Mouse (Mus musculus) CD4-positive, CD25-positive, alpha-beta regulatory T cell, adult 4 months (primary cell): ENCODE measurements around the gene Dock8. TPM values are rescaled to one million over a fixed set of nuclear protein-coding genes. Genes with fewer than 3 reads are reported as not detected.

Source experiments
- ATAC-seq: one replicate; pipeline ENCODE4 v1.8.0; 2017
- polyA plus RNA-seq, 2 experiments: library from polyadenylated mRNA; unstranded; fragments of 100-300 nt; shearing (Covaris generic); gene quantifications; one replicate each; pipeline ENCODE4 v1.2.1; 2017

The Dock8 gene
- polyA plus RNA-seq, 2 experiments from 2014 or later, result 97.2 to 114 TPM

DNA sequence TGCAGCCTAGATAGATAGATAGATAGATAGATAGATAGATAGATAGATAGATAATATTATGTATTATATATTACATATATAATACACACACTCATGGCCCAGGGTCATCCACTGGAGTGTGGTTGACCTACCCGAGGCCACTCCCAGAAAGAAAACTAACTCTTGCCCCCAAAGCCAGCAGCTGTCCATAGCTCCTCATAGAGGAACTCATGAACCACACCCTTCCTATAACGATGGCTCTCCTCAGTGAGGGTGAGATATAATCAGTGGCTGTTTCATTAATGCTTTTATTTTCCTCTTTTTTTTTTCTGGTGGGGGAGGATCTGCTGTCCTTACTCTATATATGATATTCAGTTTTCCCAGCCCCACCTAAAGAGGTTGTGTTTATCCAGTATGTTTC, 134.6 kb downstream of the Dock8 start:
- ATAC-seq, result no peak

DNA sequence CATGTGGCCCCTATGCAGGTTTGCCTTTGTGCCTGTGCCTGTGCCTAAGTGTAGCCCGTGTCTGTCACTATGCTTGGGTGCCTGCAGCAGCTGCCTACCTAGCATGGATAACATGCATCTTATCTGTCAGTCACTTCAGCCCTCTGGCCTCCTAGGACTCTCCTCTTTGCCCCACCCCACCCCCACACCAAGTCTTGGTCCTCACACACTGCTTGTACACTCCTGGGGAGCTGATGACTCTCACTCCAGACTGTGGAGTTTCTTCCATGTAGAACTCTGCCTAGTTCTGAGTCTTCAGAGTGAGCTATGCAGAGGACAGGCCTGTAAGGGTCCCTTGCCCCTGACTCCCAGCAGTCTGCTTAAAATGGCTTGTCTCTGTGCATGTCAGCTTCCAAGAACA, 136.8 kb downstream of the Dock8 start:
- ATAC-seq, result no peak

DNA sequence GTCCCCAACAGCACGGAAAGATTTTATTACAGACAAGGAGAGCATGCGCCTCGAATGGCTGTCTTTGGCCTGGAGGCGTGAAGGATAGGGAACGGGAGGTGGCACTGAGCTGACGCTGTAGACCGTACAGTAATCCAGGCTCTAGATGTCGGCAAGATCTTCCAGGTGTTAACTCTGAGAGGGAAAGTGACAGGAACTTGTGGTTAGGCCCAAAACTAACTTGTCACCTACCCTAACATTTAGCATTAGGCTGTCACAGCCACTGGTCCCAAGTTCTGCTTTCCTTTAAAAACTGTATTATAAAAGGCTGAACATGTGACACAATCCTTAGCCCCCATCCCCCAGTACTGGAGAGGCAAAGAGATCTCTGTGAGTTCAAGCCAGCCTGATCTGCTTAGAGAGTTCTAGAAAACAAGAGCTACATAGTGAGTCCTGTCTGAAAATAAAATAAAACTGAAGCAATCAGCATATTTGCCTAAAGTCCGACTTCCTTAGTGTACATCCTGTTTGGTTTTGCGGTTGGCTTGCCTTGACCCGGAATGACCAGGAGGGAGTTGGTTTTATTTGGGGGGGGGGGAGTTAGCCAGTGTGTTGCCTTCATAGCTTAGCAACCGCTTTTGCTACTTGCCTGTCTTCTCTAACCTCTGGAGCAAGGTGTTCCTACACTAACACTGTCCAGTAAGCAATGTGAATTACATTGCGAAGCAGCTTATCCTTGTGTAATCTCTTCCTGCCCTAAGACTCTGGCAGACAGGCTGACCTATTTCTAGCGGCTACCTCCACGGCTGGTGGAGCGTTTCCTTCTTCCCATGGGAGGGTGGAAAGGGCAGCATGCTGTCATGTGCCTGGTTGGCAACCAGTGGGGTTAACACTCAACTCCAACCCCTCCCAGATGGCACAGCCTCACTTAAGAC, 138.8 kb downstream of the Dock8 start:
- ATAC-seq, result no peak

DNA sequence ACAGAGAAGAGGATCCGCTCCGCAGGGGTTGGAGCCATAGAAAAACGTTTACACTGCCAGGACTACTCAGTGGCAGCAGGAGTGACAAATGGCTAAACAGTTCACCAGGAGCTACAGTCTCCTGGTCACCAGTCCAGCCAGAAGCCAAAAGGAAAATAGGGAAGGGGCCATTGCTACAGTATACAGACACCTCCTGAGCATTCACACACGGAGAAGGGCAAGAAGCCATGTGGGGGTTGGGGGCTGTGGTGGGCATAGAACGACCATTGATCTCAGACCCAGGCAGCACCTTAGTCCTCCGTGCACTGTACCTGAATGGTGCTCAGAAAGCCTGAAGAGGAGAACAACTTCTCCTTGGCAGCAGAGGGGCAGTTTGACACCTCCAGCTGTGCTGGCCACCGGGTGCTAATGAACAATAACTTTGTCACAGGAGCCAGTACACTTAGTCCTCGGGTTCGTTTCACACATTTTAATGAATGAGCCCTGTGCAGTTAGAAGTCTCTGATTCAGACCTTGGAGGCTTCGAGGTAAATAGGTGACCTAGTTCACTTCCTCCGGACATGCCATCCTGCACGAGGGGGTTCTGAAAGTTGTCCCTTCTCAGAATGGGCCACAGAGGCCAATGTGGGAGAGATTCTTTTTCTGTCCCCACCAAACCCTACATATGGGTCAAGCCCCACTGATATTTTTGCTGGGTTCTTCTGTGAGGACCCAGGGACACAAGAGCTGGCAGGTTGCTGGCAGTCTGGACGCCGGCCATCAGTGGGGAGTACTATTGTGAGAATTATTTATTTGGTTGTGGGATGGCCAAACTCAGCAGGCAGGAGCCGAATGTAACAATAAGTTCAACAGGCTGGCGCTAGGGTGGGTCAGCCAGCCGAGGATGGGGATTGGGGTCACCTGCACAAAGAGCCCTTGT, 145.0 kb downstream of the Dock8 start:
- ATAC-seq, result no peak

DNA sequence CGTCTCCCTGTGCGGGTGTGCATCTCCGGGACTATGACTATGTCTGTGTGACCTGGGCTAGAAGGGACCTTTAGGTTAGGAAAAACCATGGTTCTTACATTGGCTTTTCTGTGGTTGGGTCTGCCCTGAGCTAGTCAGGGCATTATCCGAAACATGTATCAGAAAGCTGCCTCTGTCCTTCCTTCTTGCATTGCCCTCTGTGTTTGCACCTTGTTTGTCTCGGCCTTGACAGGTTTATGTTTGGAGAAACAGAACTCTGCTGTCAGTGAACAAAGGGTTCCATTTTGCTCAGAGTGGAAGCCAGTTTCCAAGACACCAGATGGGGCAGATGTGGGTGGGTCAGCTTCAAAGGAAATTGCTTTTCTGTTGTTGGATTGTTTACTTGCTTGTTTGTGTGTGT, 145.8 kb downstream of the Dock8 start:
- ATAC-seq, result no peak

DNA sequence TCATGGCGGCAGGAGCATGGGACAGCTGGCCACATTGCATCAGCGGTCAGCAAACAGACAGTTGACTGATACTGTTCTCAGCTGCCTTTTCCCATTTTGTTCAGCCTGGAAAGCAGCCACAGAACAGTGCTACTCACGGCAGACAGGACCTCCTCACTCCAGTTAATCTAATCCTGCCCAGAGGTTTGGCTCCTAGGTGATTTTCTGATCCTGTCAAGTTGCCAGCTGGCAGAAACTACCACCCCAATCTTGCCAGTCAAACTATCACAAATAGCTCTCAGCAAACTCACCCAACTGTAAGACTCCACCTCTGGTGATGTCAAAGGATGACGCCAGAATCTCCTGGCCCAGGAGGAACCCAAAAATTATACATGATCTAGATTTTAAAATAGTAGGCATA, 146.8 kb downstream of the Dock8 start:
- no peak for ATAC-seq

DNA sequence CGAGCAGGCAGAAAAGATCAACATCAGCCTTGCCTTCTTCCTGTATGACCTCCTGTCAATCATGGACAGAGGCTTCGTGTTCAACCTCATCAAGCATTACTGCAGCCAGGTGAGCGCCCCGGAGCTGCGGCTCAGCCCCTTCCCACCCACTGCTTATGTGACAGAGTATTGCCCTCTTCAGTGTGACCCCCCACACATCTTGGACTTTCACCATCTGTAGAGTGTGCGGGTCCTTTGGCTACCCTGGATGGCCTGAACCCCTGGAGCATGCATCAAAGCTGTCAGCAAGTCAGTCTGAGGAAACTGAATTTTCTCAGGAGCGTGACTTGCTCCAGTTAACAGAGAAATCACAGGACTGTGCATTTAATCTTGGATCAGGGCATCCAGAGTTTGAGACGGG, 150.5 kb downstream of the Dock8 start:
- ATAC-seq, result no peak

DNA sequence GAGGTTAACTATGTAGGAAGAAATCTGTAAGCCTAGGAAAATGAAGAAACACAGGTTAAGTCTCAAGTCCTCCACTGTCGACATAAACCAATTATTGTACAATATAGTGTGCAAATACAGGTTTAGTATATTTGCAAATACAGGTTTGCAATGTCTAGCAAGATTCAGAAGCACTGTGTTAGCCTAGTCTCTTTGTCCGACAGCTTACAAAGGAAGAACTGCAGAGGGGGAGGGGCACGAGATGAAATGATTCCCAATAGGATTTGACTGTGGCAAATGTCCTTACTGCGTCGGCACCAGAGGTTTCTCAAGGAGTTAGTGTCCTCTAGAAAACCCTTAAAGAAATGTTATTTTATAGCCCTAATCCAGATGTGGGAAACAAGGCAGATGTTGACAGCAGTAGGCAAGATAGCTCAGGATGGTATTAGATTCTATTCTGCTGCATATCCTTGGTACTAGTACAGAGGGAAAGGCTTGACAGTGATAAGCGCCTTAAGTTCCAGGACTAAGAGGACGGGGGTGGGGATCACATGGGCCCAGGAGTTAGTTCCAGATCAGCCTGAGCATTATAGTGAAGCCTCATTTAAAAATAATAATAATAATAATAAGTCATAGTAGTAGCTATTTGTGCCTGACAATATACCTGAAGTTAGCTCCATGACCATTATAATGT, 155.3 kb downstream of the Dock8 start:
- no peak for ATAC-seq

DNA sequence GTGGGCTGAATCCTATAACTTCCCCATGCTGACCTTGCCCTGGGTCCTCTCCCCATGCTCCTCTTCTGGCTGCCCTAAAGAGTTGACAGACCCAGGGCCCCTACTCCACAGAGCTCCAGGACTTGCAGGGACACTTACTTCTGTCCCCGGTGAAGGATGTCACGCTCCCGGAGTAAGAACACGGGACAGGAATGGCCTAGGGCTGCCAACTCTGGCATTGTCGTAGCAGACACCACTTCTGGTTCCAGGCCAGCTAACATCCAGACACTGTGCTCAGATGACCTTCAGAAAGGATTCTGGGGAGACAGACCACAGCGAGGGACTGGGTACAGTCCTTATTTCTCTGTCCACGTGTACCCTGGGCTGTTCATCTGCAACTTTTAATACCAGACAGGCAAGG, 155.9 kb downstream of the Dock8 start:
- ATAC-seq, result no peak

DNA sequence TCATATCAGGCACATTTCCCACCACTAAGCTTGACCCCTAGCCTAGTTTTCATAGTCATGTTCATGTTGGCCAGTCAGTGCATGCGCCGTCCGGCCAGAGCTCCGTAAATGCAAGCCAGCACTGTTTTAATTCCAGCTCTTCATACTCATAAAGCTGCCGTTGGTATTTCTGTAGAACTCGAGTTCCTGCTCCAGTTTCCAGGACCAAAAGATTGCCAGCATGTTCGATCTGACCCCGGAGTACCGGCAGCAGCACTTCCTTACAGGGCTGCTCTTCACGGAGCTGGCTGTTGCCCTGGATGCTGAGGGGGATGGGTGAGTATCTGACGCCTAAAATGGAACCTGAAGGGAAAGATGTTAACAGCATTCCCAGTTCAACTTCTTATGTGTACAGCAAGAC, 156.4 kb downstream of the Dock8 start:
- no peak for ATAC-seq

DNA sequence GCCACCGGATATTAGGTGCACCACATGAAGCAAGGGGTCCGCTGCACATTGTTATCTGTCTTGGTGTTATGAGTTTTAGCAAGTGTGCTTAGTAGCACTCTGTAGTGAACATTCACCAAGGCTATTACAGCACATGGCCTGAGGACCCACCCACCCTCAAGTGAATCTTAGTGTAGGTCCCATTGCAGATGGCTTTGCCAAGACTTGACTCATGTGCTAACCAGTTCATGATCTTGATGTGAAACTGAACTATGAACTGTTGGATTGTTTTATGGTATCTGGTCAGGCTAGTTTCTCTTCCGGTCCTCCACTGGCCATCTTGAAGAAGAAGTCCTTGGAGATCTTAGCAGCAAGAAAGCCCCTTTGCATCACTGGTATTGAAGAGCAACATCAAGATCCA, 162.9 kb downstream of the Dock8 start:
- ATAC-seq, result no peak

DNA sequence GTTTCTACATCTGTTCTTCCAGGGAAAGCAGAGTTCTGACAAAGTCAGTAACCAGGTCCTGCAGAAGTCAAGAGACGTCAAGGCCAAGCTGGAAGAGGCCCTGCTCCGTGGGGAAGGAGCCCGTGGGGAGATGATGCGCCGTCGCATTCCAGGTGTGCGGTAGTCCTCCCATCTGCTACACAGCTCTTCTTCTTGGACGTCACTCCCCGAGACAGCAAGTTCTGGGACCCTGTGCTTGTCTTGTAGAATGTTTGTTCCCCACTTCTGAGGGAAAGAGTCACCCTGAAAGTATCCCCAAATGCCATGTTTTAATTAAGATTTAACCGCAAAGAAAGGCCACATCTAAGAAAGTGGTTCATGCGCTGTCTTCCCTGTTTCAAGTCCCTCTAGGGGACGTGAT, 164.1 kb downstream of the Dock8 start:
- no peak for ATAC-seq

DNA sequence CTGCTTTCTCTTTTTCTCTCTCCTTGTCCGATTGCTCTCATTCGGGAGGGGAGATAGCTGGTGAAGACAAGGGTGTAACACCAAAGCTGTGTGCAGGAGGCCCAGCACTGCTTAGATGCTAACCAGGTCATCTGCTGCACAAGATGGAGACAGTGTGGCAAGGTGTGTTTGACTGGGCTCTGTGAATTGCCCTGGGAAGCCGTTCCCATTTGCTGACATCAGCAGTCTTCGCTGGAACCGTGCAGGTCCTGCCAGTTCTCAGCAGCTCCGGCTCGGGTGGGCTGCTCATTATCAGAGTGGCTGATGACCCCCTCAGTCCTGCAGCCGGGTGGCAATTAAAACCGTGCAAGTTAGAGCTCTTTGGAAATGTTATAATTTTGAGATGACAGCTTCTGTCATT, 167.1 kb downstream of the Dock8 start:
- ATAC-seq, result no peak

DNA sequence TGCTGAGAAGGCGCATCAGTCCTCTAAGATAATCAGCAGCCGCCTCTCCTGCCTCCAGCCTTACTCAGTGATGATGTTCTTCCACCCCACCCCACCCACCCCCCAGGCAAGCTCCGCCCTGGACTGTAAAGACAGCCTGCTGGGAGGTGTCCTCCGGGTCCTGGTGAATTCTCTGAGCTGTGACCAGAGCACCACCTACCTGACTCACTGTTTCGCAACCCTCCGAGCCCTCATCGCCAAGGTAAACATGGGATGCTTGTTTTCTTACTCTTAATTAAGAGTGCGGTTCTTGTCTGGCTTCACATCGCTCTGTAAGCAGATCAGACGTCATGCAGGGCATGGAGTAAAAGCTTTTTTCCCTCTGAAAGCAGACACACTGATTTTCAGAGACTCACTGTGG, 172.1 kb downstream of the Dock8 start:
- ATAC-seq, result no peak

DNA sequence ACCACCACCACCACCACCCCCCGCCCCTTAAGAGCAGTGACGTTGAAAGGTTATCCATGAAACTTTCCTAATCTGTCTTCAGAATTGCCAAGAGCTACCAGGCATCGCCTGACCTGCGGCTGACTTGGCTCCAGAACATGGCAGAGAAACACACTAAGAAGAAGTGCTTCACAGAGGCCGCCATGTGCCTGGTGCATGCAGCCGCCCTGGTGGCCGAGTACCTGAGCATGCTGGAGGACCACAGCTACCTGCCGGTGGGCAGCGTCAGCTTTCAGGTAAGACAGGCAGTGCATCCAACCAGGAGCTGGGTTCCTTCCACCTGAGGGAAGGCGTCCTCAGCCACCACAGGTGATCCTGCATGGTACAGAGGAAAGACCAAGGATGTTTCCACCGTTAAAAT, 177.4 kb downstream of the Dock8 start:
- ATAC-seq, result no peak

DNA sequence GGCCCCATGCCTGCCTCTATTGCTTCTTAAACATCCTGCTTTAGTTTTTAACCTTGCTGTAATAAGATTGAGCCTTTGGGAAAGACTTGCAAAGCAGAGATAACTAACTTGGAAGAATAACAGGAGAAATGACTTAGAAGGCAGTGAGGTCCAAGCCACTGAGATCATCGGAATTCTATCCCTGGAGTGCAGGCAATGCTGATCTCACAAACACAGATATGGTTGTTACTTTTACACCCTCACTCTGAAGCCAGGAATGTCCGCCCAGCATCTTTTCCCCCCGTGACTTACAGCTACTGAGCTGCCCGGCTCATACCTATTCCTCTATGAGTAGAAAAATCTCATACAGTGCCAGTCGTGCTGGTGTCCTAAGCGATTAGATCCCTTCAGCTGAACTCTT, 180.7 kb downstream of the Dock8 start:
- no peak for ATAC-seq

DNA sequence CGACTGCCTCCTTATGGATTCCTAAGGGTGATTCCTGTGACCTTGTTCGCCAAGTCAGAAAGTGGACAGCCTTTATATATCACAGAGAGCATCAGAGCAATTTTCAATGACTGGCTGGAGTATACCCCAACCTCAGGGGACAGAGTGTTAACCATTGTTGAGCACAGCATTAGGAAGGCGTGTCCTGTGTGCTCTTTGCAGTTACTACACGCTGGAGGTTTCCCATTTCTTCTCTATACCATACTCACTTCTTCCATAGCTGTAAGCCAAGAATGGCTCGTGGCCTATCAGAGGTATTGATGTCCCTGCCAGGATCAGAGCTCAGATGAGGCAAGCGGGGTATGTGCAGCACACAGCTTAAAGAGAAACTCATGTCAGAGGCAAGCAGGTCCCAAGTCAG, 181.2 kb downstream of the Dock8 start:
- no peak for ATAC-seq

DNA sequence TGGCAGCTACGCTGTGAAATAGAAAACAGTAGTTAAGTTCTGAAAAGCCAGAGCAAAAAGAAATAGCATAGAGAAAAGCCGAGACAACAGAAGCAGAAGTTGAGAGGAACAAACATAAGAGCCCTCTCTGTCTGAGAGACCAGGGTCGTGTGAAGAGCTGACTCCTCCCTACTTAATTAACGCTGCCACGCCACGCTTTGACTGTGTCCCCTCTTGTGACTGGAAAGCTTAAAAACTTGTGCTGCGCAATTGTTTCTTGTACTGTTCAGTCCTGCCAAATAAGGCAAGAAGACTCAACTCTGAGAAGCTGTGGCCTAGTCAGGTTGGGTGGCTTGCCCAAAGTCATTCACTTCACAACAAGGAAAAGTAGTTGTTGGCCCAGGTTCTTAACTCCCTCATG, 184.7 kb downstream of the Dock8 start:
- ATAC-seq, result no peak

DNA sequence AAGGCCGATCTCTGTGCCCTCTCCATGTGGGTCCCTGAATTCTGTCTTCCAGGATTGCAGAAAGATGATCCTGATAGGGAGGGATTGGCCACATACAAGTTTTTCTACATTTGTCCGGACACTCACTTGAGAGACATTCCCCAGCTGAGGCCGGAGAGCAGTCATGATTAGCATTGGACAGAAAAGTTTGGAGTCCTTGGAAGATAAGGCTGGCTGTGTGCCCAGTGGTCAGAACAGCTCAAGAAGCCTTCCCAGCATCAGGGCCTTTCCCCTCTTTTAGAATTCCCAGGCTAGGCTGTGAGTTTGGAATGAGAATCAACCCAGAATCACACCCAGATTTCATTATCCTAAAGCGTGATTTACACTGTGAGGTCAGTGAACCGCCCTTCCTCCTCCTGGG, 187.0 kb downstream of the Dock8 start:
- no peak for ATAC-seq

DNA sequence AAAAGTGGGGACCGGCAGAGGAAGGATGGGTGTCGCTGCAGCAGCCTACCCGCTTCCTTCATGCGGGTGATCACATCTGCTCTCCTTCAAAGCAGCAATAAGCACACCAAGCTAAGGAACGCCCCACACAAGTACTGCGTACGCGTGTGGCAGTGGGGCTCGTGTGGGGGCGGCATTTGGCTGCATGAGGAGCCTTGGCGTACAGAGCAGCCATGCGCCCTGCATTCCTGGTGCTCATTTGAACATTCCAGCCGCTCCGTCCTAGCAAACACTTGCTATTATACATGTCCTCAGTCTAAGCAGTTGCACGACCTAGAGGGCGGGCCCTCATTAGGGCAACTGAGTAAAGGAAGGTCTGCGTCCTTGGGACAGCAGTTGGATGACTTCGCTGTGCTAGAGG, 188.3 kb downstream of the Dock8 start:
- no peak for ATAC-seq

DNA sequence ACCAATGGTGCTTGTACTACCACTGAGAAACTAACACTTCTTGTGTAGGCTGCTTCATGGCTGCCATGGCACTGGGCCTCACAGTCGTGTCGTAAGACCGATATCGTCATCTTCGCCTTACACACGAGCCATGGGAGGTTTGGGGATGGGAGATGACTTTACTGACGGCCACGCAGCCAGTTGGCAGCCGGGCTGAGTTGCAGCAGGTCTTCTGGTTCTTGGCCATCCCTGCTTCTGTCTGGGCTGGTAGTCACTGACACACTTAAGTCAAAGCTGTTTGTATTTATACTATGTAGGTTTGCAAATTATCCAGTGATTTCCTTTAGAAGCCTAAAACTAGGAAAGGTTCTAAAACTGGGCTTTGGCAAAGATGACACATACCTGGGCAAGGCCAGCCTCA, 194.4 kb downstream of the Dock8 start:
- no peak for ATAC-seq

DNA sequence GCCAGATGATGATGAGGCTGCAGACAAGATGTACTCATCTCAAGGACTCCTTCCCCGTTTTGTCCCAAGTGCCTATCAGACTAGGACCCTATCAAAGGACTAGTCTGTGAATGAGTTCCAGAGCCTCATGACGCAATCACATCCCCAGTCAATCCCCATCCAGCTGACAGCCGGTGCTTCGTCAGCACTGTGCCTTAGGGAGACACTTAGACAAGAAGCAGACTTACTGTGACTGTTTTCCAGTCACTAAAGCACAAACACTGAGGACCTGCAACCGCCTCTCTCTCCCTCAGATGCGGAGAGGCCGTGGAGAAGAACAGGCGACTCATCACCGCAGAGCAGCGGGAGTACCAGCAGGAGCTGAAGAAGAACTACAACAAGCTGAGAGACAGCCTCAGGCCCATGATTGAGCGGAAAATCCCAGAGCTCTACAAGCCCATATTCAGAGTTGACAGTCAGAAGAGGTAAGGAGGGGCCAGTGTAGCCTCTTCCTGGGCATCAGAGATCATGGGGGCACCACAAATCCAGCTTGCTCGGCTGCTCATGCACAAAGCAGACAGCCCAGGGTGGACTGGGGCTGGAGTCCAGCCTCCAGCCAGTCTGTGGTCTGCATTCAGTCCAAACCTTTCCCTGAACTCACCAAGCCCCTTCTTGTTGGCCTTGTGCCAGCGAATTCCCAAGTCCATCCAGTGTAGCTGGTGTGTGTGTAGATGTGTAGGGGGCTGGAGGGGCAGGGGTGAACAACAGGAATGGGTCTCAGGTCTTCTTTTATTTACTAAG, 200.9 kb downstream of the Dock8 start:
- no peak for ATAC-seq
